Mouse (Mus musculus) MEL (cell line): ENCODE measurements at regions not wholly inside any gene's neighbourhood (a gene's known extent, or its start where the extent isn't known, plus 50 kb on each side); places are given as distances from the start of the nearest gene placed in this dataset.

Experiments
- DNase-seq: peaks from one replicate; pipeline ENCODE4 v3.0.0; 2011; ENCODE audit warnings: low read depth, low spot score
- H3K27ac ChIP-seq: 2 replicates; pipeline ENCODE4 v1.5.1; 2012; ENCODE audit warnings: low read depth, mild to moderate bottlenecking, control low read depth, low read length, moderate library complexity; ENCODE audit not compliant: control insufficient read depth
- H3K27me3 ChIP-seq, 2 experiments: fragments of 150-350 bp in 1 of 2; sonication (generic) in 1 of 2; 2 replicates each; pipeline ENCODE4 v1.6.1; 2012; ENCODE audit warnings: low read length in 2 of 2, mild to moderate bottlenecking in 2 of 2, improper control_type of control experiment in 1 of 2, moderate library complexity in 1 of 2; ENCODE audit not compliant: insufficient read depth in 2 of 2, control insufficient read depth in 1 of 2
- H3K36me3 ChIP-seq, 2 experiments: 2 replicates each; pipeline ENCODE4 v1.6.1; 2012 to 2014; ENCODE audit warnings: low read length in 2 of 2, improper control_type of control experiment in 1 of 2, inconsistent platforms in 1 of 2, mild to moderate bottlenecking in 1 of 2; ENCODE audit not compliant: insufficient read depth in 2 of 2, control insufficient read depth in 1 of 2
- H3K4me1 ChIP-seq, 2 experiments: fragments of 150-350 bp in 1 of 2; sonication (generic) in 1 of 2; 2 replicates each; pipeline ENCODE4 v1.6.1; 2012; ENCODE audit warnings: low read length in 2 of 2, improper control_type of control experiment in 1 of 2, mild to moderate bottlenecking in 1 of 2; ENCODE audit not compliant: insufficient read depth in 2 of 2, control insufficient read depth in 1 of 2
- H3K4me3 ChIP-seq, 2 experiments: fragments of 150-350 bp in 1 of 2; sonication (generic) in 1 of 2; 2 replicates each; pipeline ENCODE4 v1.5.1; 2012; ENCODE audit warnings: low read depth in 2 of 2, low read length in 2 of 2, mild to moderate bottlenecking in 2 of 2, moderate library complexity in 2 of 2, control low read depth in 1 of 2, improper control_type of control experiment in 1 of 2; ENCODE audit not compliant: control insufficient read depth in 1 of 2, insufficient read depth in 1 of 2
- H3K79me2 ChIP-seq: 2 replicates; pipeline ENCODE4 v1.6.1; 2012; ENCODE audit warnings: mild to moderate bottlenecking, low read length, moderate library complexity; ENCODE audit not compliant: control insufficient read depth, poor library complexity, insufficient read depth
- H3K9ac ChIP-seq: 2 replicates; pipeline ENCODE4 v1.6.1; 2012; ENCODE audit warnings: low read depth, mild to moderate bottlenecking, control low read depth, low read length, moderate library complexity; ENCODE audit not compliant: control insufficient read depth, poor library complexity, severe bottlenecking
- H3K9me3 ChIP-seq: fragments of 150-350 bp; sonication (generic); replicated peaks from 2 replicates; pipeline ENCODE4 v1.6.1; 2012; ENCODE audit warnings: mild to moderate bottlenecking, low read length, improper control_type of control experiment, moderate library complexity; ENCODE audit not compliant: insufficient read depth
- CTCF ChIP-seq, 3 experiments: IDR thresholded peaks in 2 of 3; conservative IDR thresholded peaks in 1 of 3; 2 replicates each; pipeline ENCODE4 v1.5.1; 2011 to 2012; ENCODE audit warnings: low read length in 3 of 3, low read depth in 2 of 3, mild to moderate bottlenecking in 2 of 3, improper control_type of control experiment in 1 of 3, inconsistent platforms in 1 of 3, mixed read lengths in 1 of 3, moderate library complexity in 1 of 3; ENCODE audit not compliant: control insufficient read depth in 1 of 3, insufficient read depth in 1 of 3, poor library complexity in 1 of 3, severe bottlenecking in 1 of 3
- E2F4 ChIP-seq: IDR thresholded peaks from 2 replicates; pipeline ENCODE4 v1.6.1; 2011; ENCODE audit warnings: low read depth, low read length, improper control_type of control experiment, borderline replicate concordance
- ELF1 ChIP-seq: IDR thresholded peaks from 2 replicates; pipeline ENCODE4 v1.6.1; 2014; ENCODE audit warnings: low read depth, mild to moderate bottlenecking, inconsistent platforms, low read length, improper control_type of control experiment, moderate library complexity
- EP300 ChIP-seq, 2 experiments: IDR thresholded peaks; 2 replicates each; pipeline ENCODE4 v1.6.1; 2011; ENCODE audit warnings: improper control_type of control experiment in 2 of 2, low read length in 2 of 2, low read depth in 1 of 2, mild to moderate bottlenecking in 1 of 2
- GABPA ChIP-seq: IDR thresholded peaks from 2 replicates; pipeline ENCODE4 v1.6.1; 2012; ENCODE audit warnings: low read depth, mild to moderate bottlenecking, inconsistent platforms, low read length, improper control_type of control experiment, moderate library complexity
- GATA1 ChIP-seq: IDR thresholded peaks from 2 replicates; pipeline ENCODE4 v1.6.1; 2011; ENCODE audit warnings: low read depth, low read length, improper control_type of control experiment
- JUND ChIP-seq: IDR thresholded peaks from 2 replicates; pipeline ENCODE4 v1.6.1; 2011; ENCODE audit warnings: low read depth, mild to moderate bottlenecking, improper control_type of control experiment, low read length
- KAT2A ChIP-seq: conservative IDR thresholded peaks from 2 replicates; pipeline ENCODE4 v1.6.1; 2012; ENCODE audit warnings: low read depth, low read length, improper control_type of control experiment, inconsistent platforms
- MAFK ChIP-seq: IDR thresholded peaks from 2 replicates; pipeline ENCODE4 v1.6.1; 2011; ENCODE audit warnings: low read depth, mild to moderate bottlenecking, low read length, improper control_type of control experiment, borderline replicate concordance
- MYB ChIP-seq: IDR thresholded peaks from 2 replicates; pipeline ENCODE4 v1.6.1; 2011; ENCODE audit warnings: mild to moderate bottlenecking, low read depth, low read length, improper control_type of control experiment
- POLR2A ChIP-seq, 2 experiments: IDR thresholded peaks; 2 replicates each; pipeline ENCODE4 v1.6.1; 2011 to 2012; ENCODE audit warnings: low read length in 2 of 2, mild to moderate bottlenecking in 2 of 2, control low read depth in 1 of 2, improper control_type of control experiment in 1 of 2, low read depth in 1 of 2, moderate library complexity in 1 of 2; ENCODE audit not compliant: control insufficient read depth in 1 of 2, insufficient read depth in 1 of 2, poor library complexity in 1 of 2
- POLR2AphosphoS2 ChIP-seq: IDR thresholded peaks from 2 replicates; pipeline ENCODE4 v1.6.1; 2011; ENCODE audit warnings: low read length, improper control_type of control experiment
- RAD21 ChIP-seq: IDR thresholded peaks from 2 replicates; pipeline ENCODE4 v1.6.1; 2011; ENCODE audit warnings: mild to moderate bottlenecking, low read depth, low read length, improper control_type of control experiment
- TBP ChIP-seq: IDR thresholded peaks from 2 replicates; pipeline ENCODE4 v1.8.0; 2011; ENCODE audit warnings: low read depth, low read length, improper control_type of control experiment
- TCF12 ChIP-seq: IDR thresholded peaks from 2 replicates; pipeline ENCODE4 v1.6.1; 2014; ENCODE audit warnings: low read depth, mild to moderate bottlenecking, inconsistent platforms, low read length, improper control_type of control experiment, moderate library complexity
- UBTF ChIP-seq: IDR thresholded peaks from 2 replicates; pipeline ENCODE4 v1.6.1; 2012; ENCODE audit warnings: low read depth, mild to moderate bottlenecking, inconsistent platforms, low read length, improper control_type of control experiment, moderate library complexity, borderline replicate concordance; ENCODE audit not compliant: insufficient read depth
- USF1 ChIP-seq: IDR thresholded peaks from 2 replicates; pipeline ENCODE4 v1.6.1; 2014; ENCODE audit warnings: low read depth, mild to moderate bottlenecking, inconsistent platforms, low read length, improper control_type of control experiment, moderate library complexity
- USF2 ChIP-seq, 2 experiments: IDR thresholded peaks; 2 replicates each; pipeline ENCODE4 v1.6.1; 2011 to 2012; ENCODE audit warnings: improper control_type of control experiment in 2 of 2, low read length in 2 of 2, borderline replicate concordance in 1 of 2, inconsistent platforms in 1 of 2, low read depth in 1 of 2, mild to moderate bottlenecking in 1 of 2; ENCODE audit not compliant: insufficient read depth in 1 of 2
- ZKSCAN1 ChIP-seq: IDR thresholded peaks from 2 replicates; pipeline ENCODE4 v1.6.1; 2012; ENCODE audit warnings: low read depth, mild to moderate bottlenecking, inconsistent platforms, low read length, improper control_type of control experiment, moderate library complexity
- ZMIZ1 ChIP-seq: IDR thresholded peaks from 2 replicates; pipeline ENCODE4 v1.6.1; 2012; ENCODE audit warnings: low read depth, mild to moderate bottlenecking, inconsistent platforms, low read length, improper control_type of control experiment, moderate library complexity
- ZNF384 ChIP-seq: IDR thresholded peaks from 2 replicates; pipeline ENCODE4 v1.6.1; 2012; ENCODE audit warnings: low read depth, mild to moderate bottlenecking, inconsistent platforms, low read length, improper control_type of control experiment

GRCm38 (mm10) chr6:140157375-140157774, 116.1 kb upstream of the Plcz1 start:
- no peak for DNase-seq
- Histone ChIP-seq H3K9ac (no peak overlapping the region), H3K27me3 (no peaks in the 10 kb centered on the region), H3K36me3 (no peaks in the 10 kb centered on the region), H3K79me2 (no peaks in the 10 kb centered on the region), H3K4me3 (no peak overlapping the region), H3K27ac (no peak overlapping the region)
- TF ChIP-seq TBP (no peak), JUND (no peak), RAD21 (no peak), MYB (no peak), ZKSCAN1 (no peak), ZMIZ1 (no peak), ELF1 (no peak), GATA1 (no peak), POLR2A (IDR thresholded peaks at IDR 0.05; ENCODE audit: control insufficient read depth in 1 of 2, insufficient read depth in 1 of 2, low read depth in 1 of 2, low read length in 2 of 2, poor library complexity in 1 of 2) (no peak), USF1 (no peak), MAFK (no peak), KAT2A (no peak), CTCF (IDR thresholded peaks at IDR 0.05 in 2 of 3, conservative IDR thresholded peaks at IDR 0.05 in 1 of 3; ENCODE audit: control insufficient read depth in 1 of 3, insufficient read depth in 1 of 3, low read depth in 2 of 3, low read length in 3 of 3, poor library complexity in 1 of 3, severe bottlenecking in 1 of 3) (no peak), UBTF (no peak), EP300 (IDR thresholded peaks at IDR 0.05; ENCODE audit: low read depth in 1 of 2, low read length in 2 of 2) (no peak)
- TF ChIP-seq, all 39 proteins: peak for 0
- H3K9me3 ChIP-seq: no peaks in the 10 kb centered on the region
- H3K4me1 ChIP-seq: no peaks in the 10 kb centered on the region

- H3K4me1 ChIP-seq: no peaks in the 10 kb centered on the region
- H3K9ac ChIP-seq: no peak overlapping the region
- no peak overlapping the region for H3K27ac ChIP-seq
- H3K9me3 ChIP-seq: no peaks in the 10 kb centered on the region
- DNase-seq: no peak
- no peak for TF ChIP-seq ZNF384
- TF ChIP-seq GABPA: no peak
- no peak for TF ChIP-seq POLR2AphosphoS2
- no peak for TF ChIP-seq USF2 (IDR thresholded peaks at IDR 0.05; ENCODE audit: borderline replicate concordance in 1 of 2, insufficient read depth in 1 of 2, low read depth in 1 of 2, low read length in 2 of 2)
- no peak for TF ChIP-seq GATA1
- TF ChIP-seq TCF12: no peak
- no peak for TF ChIP-seq USF1
- TF ChIP-seq E2F4: no peak
- TF ChIP-seq, all 39 proteins: peak for 0
- Histone ChIP-seq H3K79me2 (no peaks in the 10 kb centered on the region), H3K4me3 (no peak overlapping the region), H3K27me3 (no peaks in the 10 kb centered on the region), H3K36me3 (no peaks in the 10 kb centered on the region)
These were observed 111.3 kb upstream of the Plcz1 start for GRCm38 (mm10) chr6:140152418-140153176.
